Mouse (Mus musculus) liver, adult 2 months (tissue): ENCODE results near the gene Lcn3. TPM values are rescaled to one million over a fixed set of nuclear protein-coding genes. Genes with fewer than 3 reads are reported as not detected.
"Not testable (repeated sequence)": the region's sequence is repeated elsewhere in the genome, so short reads cannot be mapped to it uniquely, and the experiment has no call there.

Experiments
- DNase-seq: peaks from one replicate; pipeline ENCODE4 v3.0.0-alpha.2; 2011; ENCODE audit warnings: low read depth, low spot score; ENCODE audit errors: extremely low read depth
- H3K27ac ChIP-seq: fragments of 200-500 bp; replicated peaks from 2 replicates; pipeline ENCODE4 v1.5.1; 2012; ENCODE audit warnings: low read depth, mild to moderate bottlenecking, control low read depth, inconsistent platforms, low read length; ENCODE audit not compliant: insufficient read depth
- H3K27me3 ChIP-seq: fragments of 200-500 bp; 2 replicates; pipeline ENCODE4 v1.6.1; 2012; ENCODE audit warnings: mild to moderate bottlenecking, moderate library complexity, low read length, inconsistent platforms; ENCODE audit not compliant: control insufficient read depth, insufficient read depth
- H3K36me3 ChIP-seq: fragments of 200-500 bp; 2 replicates; pipeline ENCODE4 v1.6.1; 2012; ENCODE audit warnings: low read length, inconsistent platforms; ENCODE audit not compliant: control insufficient read depth, insufficient read depth
- H3K4me1 ChIP-seq: fragments of 200-500 bp; 2 replicates; pipeline ENCODE4 v1.6.1; 2011; ENCODE audit warnings: low read length; ENCODE audit not compliant: control insufficient read depth, insufficient read depth
- H3K4me3 ChIP-seq: fragments of 200-500 bp; 2 replicates; pipeline ENCODE4 v1.5.1; 2011; ENCODE audit warnings: low read depth, mild to moderate bottlenecking, control low read depth, low read length, moderate library complexity; ENCODE audit not compliant: insufficient read depth
- H3K79me2 ChIP-seq: fragments of 200-500 bp; 2 replicates; pipeline ENCODE4 v1.6.1; 2012; ENCODE audit warnings: inconsistent platforms, mild to moderate bottlenecking, low read length, moderate library complexity; ENCODE audit not compliant: control insufficient read depth, insufficient read depth
- H3K9ac ChIP-seq: fragments of 200-500 bp; 2 replicates; pipeline ENCODE4 v1.6.1; 2012; ENCODE audit warnings: low read depth, mild to moderate bottlenecking, control low read depth, inconsistent platforms, low read length
- CTCF ChIP-seq: fragments of 200-500 bp; IDR thresholded peaks from 2 replicates; pipeline ENCODE4 v1.5.1; 2011; ENCODE audit warnings: low read depth, low read length, control low read depth
- POLR2A ChIP-seq: fragments of 200-500 bp; IDR thresholded peaks from 2 replicates; pipeline ENCODE4 v1.6.1; 2011; ENCODE audit warnings: low read length, control low read depth; ENCODE audit not compliant: insufficient read depth; ENCODE audit errors: extremely low read depth
- WGBS: fragments of 180-500 bp; shearing (Covaris S2); methylation state at CpG from one replicate; pipeline ENCODE4 v1.1.7; 2018; 5-methylcytosine and 5-hydroxymethylcytosine counted together
- polyA plus RNA-seq: library from polyadenylated mRNA; depleted of rRNA; stranded (reverse); fragments of >200 nt; gene quantifications from 2 replicates; pipeline ENCODE4 v1.2.3, GENCODE M21; 2012; rRNA removed
- total RNA-seq: library from RNA; depleted of rRNA; stranded (reverse); fragments of >200 nt; gene quantifications from 2 replicates; pipeline ENCODE4 v1.2.3, GENCODE M21; 2014; rRNA removed

Gene Lcn3
- total and polyA plus RNA-seq, 2 experiments = not detected

GRCm38 (mm10) chr2:25798065-25798464 lies 32.7 kb downstream of the Lcn3 start:
- Histone ChIP-seq H3K4me1 (no peaks in the 10 kb centered on the region), H3K27ac (no peak overlapping the region), H3K36me3 (no peaks in the 10 kb centered on the region), H3K9ac (no peak overlapping the region), H3K4me3 (no peak overlapping the region), H3K79me2 (no peaks in the 10 kb centered on the region), H3K27me3 (no peaks in the 10 kb centered on the region)
- 53% methylated on average over 5 of the region's 5 CpGs for WGBS
- TF ChIP-seq POLR2A (no peak), CTCF (no peak)
- no peak for DNase-seq

- WGBS = 38% methylated on average over 2 of the region's 2 CpGs
- TF ChIP-seq CTCF (no peak), POLR2A (no peak)
- H3K4me3 ChIP-seq = no peak overlapping the region
- peaks cover 5% of the 10 kb centered on the region for H3K4me1 ChIP-seq
- DNase-seq = peak; percentile 70
- no peaks in the 10 kb centered on the region for H3K36me3 ChIP-seq
- H3K9ac ChIP-seq = no peak overlapping the region
- no peaks in the 10 kb centered on the region for H3K79me2 ChIP-seq
- H3K27me3 ChIP-seq = no peaks in the 10 kb centered on the region
- no peak overlapping the region for H3K27ac ChIP-seq
These were observed 46.3 kb downstream of the Lcn3 start for GRCm38 (mm10) chr2:25811711-25812110.

DNA sequence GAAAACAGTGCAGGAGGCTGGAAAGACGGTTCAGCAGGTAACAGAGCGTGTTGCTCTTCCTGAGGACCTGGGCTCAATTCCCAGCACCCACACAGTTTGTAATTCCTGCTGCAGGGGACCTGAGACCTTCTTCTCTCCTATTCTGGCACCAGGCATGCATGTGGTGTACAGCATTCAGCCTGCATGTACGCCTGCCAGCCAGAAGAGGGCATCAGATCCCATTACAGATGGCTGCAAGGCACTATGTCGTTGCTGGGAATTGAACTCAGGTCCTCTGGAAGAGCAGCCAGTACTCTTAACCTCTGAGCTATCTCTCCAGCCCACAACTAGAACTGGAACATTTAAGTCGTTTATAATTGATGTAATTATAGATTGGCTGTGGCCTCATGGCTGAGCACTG lies 48.0 kb downstream of the Lcn3 start:
- DNase-seq = no peak
- Histone ChIP-seq H3K36me3 (no peaks in the 10 kb centered on the region), H3K9ac (no peak overlapping the region), H3K27ac (no peak overlapping the region), H3K79me2 (no peaks in the 10 kb centered on the region), H3K4me3 (no peak overlapping the region), H3K4me1 (peaks cover 5% of the 10 kb centered on the region), H3K27me3 (no peaks in the 10 kb centered on the region)
- TF ChIP-seq CTCF (peak; percentile 42; the same call in 1 of the 2 replicates), POLR2A (no peak)
- WGBS = 92% methylated on average over 5 of the region's 5 CpGs

DNA sequence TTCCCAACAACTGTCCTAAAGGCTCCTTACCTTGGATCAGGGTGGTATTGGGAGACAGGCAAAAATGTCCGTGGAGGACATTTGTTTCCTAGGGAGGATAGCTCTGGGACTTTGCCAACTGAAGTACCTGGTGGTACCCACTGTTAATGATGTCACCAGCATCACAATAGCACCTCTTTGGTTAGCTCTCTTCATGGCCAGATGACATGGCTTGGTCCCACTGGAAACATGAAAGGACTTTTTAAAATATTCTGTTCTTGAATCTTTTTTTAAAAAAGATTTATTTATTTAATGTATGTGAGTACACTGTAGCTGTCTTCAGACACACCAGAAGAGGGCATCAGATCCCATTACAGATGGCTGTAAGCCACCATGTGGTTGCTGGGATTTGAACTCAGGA lies 50.4 kb downstream of the Lcn3 start, which contains the start of gene Glt6d1:
Gene Glt6d1, minus strand, starts transcription at position 101 of the 400 bp plus-strand sequence.
- 85% methylated on average over 1 of the region's 1 CpGs for WGBS
- not testable (repeated sequence) for H3K27ac ChIP-seq, H3K27me3 ChIP-seq

More for the DNA sequence above, 50.4 kb downstream of the Lcn3 start, which contains the start of gene Glt6d1:
- not testable (repeated sequence) for H3K36me3 ChIP-seq, H3K4me3 ChIP-seq, H3K4me1 ChIP-seq, H3K79me2 ChIP-seq, H3K9ac ChIP-seq, DNase-seq

Other genes starting within 250 kb of the Lcn3 start
- gene Traf2, start 218.6 kb upstream of the Lcn3 start, total RNA-seq = 4.0 and 5.2 TPM in 2 replicates
- gene Traf2, start 218.6 kb upstream of the Lcn3 start, polyA plus RNA-seq = 7.0 and 9.9 TPM in 2 replicates
- gene Edf1, start 207.7 kb upstream of the Lcn3 start, total RNA-seq = 206 and 247 TPM in 2 replicates
- gene Edf1, start 207.7 kb upstream of the Lcn3 start, polyA plus RNA-seq = 153 and 186 TPM in 2 replicates
- gene Mamdc4, start 190.7 kb upstream of the Lcn3 start, total RNA-seq = 7.5 and 7.8 TPM in 2 replicates
- 1.5 and 2.0 TPM in 2 replicates for gene Mamdc4, start 190.7 kb upstream of the Lcn3 start, polyA plus RNA-seq
- 6.7 and 8.2 TPM in 2 replicates for gene Phpt1, start 190.3 kb upstream of the Lcn3 start, total RNA-seq
- gene Phpt1, start 190.3 kb upstream of the Lcn3 start, polyA plus RNA-seq = 38.3 and 39.4 TPM in 2 replicates
- not detected in 2 replicates for gene Ajm1, start 183.8 kb upstream of the Lcn3 start, total RNA-seq
- gene Ajm1, start 183.8 kb upstream of the Lcn3 start, polyA plus RNA-seq = 0.06 and 0.07 TPM in 2 replicates
- 11.7 and 15.4 TPM in 2 replicates for gene Rabl6, start 157.0 kb upstream of the Lcn3 start, total RNA-seq
- gene Rabl6, start 157.0 kb upstream of the Lcn3 start, polyA plus RNA-seq = 20.6 and 29.6 TPM in 2 replicates
- gene Ccdc183, start 147.9 kb upstream of the Lcn3 start, total RNA-seq = under 0.01 and 0.07 TPM in 2 replicates
- gene Ccdc183, start 147.9 kb upstream of the Lcn3 start, polyA plus RNA-seq = 0.06 TPM in 1 of 2 replicates, not detected in the other
- gene Tmem141, start 143.6 kb upstream of the Lcn3 start, total RNA-seq = 40.0 and 40.9 TPM in 2 replicates
- gene Tmem141, start 143.6 kb upstream of the Lcn3 start, polyA plus RNA-seq = 28.5 and 30.9 TPM in 2 replicates
- 35.4 and 63.2 TPM in 2 replicates for gene Fcna, start 137.5 kb upstream of the Lcn3 start, total RNA-seq
- 27.1 and 36.5 TPM in 2 replicates for gene Fcna, start 137.5 kb upstream of the Lcn3 start, polyA plus RNA-seq
- gene Lcn8, start 112.4 kb upstream of the Lcn3 start, total RNA-seq = not detected in 2 replicates
- not detected in 2 replicates for gene Lcn8, start 112.4 kb upstream of the Lcn3 start, polyA plus RNA-seq
- not detected in 2 replicates for gene Lcn5, start 107.6 kb upstream of the Lcn3 start, total RNA-seq
- not detected in 2 replicates for gene Lcn5, start 107.6 kb upstream of the Lcn3 start, polyA plus RNA-seq
- not detected in 2 replicates for gene Lcn6, start 88.8 kb upstream of the Lcn3 start, total RNA-seq
- gene Lcn6, start 88.8 kb upstream of the Lcn3 start, polyA plus RNA-seq = not detected in 2 replicates
- gene Lcn10, start 82.8 kb upstream of the Lcn3 start, total RNA-seq = not detected in 2 replicates
- gene Lcn10, start 82.8 kb upstream of the Lcn3 start, polyA plus RNA-seq = not detected in 2 replicates
- gene Obp2a, start 65.5 kb upstream of the Lcn3 start, total RNA-seq = not detected in 2 replicates
- gene Obp2a, start 65.5 kb upstream of the Lcn3 start, polyA plus RNA-seq = not detected in 2 replicates
- gene Bmyc, start 58.8 kb upstream of the Lcn3 start, total RNA-seq = 1.0 and 1.9 TPM in 2 replicates
- gene Bmyc, start 58.8 kb upstream of the Lcn3 start, polyA plus RNA-seq = 4.7 and 6.8 TPM in 2 replicates
- not detected in 2 replicates for gene Obp2b, start 28.6 kb upstream of the Lcn3 start, total RNA-seq
- gene Obp2b, start 28.6 kb upstream of the Lcn3 start, polyA plus RNA-seq = not detected in 2 replicates
- not detected in 2 replicates for gene Lcn11, start 11.4 kb downstream of the Lcn3 start, total RNA-seq
- gene Lcn11, start 11.4 kb downstream of the Lcn3 start, polyA plus RNA-seq = not detected in 2 replicates
- not detected in 2 replicates for gene Gm13539, start 16.7 kb downstream of the Lcn3 start, total RNA-seq
- gene Gm13539, start 16.7 kb downstream of the Lcn3 start, polyA plus RNA-seq = not detected in 2 replicates
- not detected in 2 replicates for gene Glt6d1, start 50.3 kb downstream of the Lcn3 start, total RNA-seq
- gene Glt6d1, start 50.3 kb downstream of the Lcn3 start, polyA plus RNA-seq = not detected in 2 replicates
- gene Lcn9, start 57.6 kb downstream of the Lcn3 start, total RNA-seq = not detected in 2 replicates
- not detected in 2 replicates for gene Lcn9, start 57.6 kb downstream of the Lcn3 start, polyA plus RNA-seq
- not detected in 2 replicates for gene Sohlh1, start 81.7 kb downstream of the Lcn3 start, total RNA-seq
- not detected in 2 replicates for gene Sohlh1, start 81.7 kb downstream of the Lcn3 start, polyA plus RNA-seq
- gene Kcnt1, start 98.2 kb downstream of the Lcn3 start, total RNA-seq = under 0.01 TPM in 1 of 2 replicates, not detected in the other
- gene Kcnt1, start 98.2 kb downstream of the Lcn3 start, polyA plus RNA-seq = 0.02 and 0.11 TPM in 2 replicates
- gene Camsap1, start 217.7 kb downstream of the Lcn3 start, total RNA-seq = 5.4 and 9.0 TPM in 2 replicates
- 2.4 and 2.5 TPM in 2 replicates for gene Camsap1, start 217.7 kb downstream of the Lcn3 start, polyA plus RNA-seq